Mouse (Mus musculus): ENCODE results near the gene Tmem234.

Gene Tmem234

DNA sequence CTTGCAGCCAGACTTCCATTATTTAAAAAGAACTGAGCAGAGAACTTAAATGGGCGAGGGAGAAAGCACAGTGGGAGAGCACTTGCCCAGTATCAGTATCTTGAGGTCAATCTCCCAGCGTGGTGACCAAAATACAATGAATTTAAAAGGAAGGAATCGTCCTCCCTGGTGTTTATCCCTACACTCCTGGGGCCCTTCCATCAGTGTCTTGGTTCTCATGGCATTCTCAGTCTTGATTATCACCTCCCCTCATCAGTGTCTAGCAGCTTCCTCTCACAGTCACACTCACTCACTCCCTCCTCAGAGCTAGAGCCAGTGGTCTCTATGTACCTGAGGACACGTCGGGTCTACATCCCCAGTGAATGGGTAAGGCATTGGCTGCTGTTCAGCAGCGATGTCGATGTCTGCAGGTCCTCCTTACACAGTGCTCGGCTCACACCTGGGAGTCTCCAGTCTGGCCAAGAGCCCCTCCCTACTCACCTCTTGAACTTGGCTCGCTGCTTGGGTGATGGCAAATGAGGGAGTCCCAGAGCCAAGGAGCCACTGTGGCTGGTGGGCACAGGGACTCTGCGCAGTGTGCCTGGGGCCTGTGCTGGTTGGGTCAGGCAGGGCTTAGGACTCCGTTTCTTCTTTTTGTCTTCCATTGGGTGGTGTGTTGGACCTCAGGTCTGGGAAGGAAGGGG is 21.8 kb downstream of the Tmem234 start:
- no peak for DNase-seq (ENCODE audit: low read depth, low spot score)

DNA sequence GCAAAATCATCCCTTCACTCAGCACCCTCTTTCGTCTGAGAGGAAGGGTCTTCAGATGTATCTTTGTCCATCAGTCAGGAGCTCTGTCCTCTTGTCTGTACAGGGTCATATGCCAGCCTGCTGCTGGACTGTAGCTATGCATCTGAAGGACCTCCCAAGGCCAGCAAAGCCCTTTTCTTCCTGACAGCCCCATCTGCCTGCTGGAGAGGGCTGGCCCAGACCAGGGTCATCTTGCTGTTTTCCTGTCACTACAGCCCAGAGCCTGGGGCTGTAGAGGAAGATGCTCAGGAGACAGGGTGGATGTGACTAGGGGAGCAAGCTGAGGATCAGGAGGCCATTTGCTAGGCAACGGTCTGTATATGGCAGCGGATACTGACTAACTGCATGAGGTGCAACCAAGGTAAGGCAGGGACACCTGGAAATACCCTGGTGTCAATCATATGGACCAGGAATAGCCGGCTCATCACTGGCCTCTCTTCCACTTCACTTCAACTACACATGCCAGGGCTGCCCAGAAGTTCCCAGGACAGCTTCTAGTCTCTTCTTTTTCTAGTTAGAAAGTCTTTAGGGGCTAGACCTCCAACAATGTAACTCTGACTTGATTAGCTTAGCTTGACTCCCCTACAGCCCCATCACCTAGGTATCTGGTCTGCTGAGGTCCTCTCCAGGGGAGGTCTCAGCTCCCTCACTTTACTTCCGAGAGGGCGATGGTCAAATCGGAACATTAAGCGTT is 22.5 kb downstream of the Tmem234 start:
- DNase-seq (ENCODE audit: low read depth, low spot score), result no peak

DNA sequence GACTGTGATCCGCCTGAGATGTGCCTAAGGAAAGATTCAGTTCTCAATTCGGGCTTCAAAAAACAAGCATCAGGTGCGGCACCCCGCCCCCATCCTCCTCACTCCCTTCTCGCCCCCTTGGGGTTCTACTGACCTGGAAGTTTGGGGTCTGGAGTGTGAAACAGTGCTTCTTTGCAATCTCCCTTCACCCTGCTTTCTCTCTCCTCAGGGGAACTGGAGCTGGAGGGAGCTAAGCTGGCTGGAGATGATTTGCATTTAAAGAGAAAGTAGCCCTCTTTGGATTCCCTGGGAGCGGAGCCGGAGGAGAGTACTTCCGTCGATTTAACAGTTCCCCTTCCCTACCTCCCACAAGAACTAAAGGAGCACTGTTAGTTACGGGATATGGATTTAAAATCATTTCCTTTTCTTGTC is 23.2 kb downstream of the Tmem234 start, which contains the start of gene Ccdc28b:
Gene Ccdc28b (minus strand): TSS at position 267 of the 411 bp plus-strand sequence.
- DNase-seq (ENCODE audit: low read depth, low spot score), result peak; percentile 50

DNA sequence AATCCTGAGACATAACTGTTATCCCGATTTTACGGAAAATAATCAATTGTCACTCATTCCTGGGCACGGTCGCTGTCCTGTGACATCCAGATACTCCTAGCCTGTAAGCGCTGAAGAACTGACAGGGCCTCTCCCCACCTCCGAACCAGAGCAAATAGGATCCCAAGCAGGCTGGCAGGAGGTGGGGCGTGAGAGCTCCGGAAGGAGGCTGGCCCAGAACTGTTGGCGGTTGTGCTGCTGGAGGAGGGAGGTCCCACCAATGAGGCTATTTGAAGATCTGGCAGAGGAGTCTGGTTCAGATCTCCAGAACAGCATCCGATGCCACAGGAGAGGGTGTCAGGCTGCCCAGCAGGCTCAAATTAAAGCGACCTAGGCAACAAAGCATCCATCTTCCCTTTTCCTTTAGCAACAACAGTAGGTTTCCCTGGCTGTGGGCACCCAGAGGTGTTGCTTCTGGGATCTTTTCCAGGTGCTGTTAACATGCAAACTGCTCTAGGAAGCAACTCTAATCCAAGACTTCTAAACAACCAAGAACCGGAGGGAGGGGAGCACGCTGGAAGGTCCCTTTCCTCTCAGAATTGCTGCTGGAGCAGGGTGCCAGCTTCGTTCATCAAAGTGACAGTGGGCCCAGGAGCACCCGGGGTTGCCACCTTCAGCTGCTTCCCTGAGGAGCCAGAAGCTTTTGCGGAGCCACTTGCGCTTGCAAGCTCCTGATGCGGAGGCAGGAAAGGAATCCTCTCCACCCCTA is 24.0 kb downstream of the Tmem234 start:
- peak; percentile 64 for DNase-seq (ENCODE audit: low read depth, low spot score)

DNA sequence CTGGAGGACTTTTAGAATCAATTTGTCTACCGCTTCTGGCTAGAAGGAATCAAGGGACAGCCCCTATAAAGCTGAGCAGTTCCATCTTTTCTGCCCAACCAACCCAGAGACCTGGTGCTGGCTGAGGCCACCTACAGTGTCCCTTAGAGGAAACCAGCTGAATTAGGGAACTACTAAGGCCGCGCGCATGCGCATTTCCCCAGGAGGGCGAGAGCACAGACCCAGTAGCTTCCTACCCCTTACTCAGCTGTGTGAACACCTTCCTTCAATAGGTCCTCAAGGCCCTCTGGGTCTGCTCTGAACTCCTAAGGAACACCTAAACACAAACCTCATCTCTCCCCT is 24.5 kb downstream of the Tmem234 start:
- DNase-seq (ENCODE audit: low read depth, low spot score), result no peak

DNA sequence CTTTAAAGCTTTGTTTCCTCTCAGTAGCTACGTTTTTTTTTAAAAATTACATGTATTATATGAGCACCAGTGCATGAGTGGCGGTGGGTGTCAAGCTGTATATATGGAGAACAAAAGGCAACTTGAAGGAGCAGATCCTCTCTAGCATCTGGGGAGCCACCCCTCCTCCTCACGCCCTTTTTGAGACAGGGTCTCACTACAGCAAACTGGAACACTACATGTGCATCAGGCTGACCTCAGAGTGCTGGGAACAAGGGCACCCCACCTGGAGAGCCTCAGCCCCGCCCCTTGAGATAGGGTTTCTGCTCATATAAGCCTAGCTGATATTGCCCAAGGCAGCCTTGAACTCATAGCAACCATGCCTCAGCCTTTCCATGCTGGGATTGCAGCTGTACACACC is 25.0 kb downstream of the Tmem234 start:
- no peak for DNase-seq (ENCODE audit: low read depth, low spot score)

DNA sequence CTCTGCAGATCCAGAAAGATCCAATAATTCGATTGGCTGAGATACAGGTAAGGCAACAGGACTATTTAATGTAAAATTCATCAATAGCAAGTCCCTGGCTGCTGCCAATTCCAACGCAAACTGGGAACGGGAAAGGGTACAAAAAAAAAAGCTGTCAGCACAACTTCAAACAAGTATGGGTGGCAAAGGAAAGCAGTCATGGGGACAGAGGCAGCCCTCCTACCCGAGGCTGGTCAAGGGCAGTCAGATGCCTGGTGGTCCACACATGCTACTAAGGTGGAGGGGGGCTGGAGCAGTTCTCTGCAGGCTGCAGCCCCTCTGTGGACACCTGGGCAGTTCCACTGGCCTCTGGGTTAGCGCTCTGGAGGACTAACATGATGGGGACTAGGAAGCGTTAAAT is 25.6 kb downstream of the Tmem234 start:
- DNase-seq (ENCODE audit: low read depth, low spot score), result no peak

DNA sequence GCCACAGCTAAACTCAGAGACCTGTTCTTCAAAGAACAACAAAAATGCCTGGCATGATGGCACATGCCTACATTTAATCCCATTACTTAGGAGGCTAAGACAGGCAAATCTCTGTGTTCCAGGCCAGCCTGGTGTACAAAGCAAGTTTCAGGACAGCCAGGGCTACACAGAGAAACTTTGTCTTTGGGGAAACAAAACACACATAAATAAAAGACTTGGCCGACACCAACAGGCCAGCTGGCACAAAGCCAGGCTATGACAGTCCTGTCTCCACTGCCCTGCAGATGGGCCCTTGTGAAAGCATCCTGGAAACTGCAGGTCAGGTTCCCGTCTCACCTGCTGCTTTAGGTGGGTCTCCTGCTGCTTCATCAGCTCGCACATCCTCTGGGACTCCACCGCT is 30.5 kb downstream of the Tmem234 start:
- DNase-seq (ENCODE audit: low read depth, low spot score), result no peak

DNA sequence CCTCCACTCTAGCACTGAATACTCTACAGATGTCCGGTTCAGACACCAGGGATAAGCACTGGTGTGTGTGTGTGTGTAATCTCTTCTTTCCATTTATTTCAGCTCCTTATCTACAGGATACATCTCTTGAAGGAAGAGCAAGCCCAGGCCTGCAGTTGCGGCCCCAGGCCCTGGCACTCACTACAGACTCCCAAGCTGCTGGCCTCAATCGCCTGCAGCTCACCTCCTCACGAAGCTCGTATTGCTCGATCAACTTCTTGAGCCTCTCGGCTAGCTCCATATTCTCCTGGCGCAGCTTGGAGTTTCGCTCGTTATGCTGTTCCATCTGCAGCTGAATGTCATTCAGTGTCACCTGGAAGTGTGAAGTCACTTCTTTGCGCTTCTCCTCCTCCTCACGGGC is 31.4 kb downstream of the Tmem234 start:
- no peak for DNase-seq (ENCODE audit: low read depth, low spot score)

DNA sequence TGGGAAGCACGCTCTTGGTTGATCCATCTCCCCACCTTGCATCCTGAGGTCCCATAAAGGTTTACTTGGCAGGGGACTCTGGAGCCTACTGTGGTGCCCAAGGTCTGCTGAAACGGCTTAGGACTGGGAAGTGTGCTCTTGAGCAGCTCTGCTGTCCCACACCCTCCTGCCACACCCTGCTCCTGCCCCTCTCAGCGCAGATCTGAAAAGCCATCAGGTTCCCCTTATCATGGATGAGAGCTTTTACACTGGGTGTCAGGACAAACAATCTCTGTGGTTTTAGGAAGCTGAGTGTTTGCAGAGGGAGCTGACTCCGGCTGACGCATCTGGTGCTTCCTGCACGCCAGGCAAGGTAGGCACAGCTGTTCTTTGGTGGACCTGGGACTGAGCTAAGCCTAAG is 33.4 kb downstream of the Tmem234 start:
- no peak for DNase-seq (ENCODE audit: low read depth, low spot score)

DNA sequence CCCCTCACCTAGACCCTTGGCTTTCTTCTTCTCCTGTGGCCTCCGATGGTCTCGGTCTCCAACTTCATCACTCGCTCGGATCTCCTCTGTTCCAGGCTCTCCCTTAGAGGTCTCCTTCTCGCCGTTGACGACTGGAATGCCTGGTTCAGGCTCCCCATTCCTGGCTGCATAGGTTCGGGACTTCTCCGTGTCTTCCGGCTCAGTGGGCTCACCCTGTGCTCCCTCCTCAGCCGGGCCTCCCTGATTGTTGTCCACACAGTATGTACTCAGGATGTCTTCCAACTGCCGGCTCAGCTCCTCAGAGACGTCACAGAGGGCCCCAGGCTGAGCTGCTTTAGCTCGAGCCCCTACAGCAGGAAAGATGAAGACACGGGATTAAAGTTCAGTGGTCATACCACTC is 38.8 kb downstream of the Tmem234 start:
- no peak for DNase-seq (ENCODE audit: low read depth, low spot score)

DNA sequence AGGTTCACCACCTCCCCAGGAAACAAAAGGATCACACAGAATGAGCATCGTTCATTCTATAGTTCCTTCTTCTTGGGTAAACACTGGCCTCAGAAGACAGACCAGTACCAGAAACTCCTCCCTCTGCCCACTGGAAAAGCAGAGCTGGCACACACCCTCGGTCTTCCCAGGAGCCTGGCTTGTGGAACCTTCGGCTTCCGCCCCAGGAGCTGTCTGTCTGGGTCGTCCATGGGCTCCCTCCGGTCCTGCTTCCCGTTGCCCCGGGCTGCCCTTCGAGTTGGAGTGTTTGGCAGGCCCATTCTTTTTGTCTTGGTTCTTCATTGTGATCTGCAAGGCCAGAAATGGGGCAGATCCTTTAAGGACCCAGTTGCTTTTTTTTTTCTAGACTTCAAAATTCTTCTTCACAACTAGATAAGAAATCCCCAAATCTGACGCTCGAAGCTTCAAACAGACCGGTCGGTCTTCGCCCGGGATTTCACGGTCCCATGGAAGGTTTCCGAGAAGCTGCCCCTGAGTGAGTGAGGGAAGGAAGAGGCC is 39.7 kb downstream of the Tmem234 start:
- DNase-seq (ENCODE audit: low read depth, low spot score), result no peak

DNA sequence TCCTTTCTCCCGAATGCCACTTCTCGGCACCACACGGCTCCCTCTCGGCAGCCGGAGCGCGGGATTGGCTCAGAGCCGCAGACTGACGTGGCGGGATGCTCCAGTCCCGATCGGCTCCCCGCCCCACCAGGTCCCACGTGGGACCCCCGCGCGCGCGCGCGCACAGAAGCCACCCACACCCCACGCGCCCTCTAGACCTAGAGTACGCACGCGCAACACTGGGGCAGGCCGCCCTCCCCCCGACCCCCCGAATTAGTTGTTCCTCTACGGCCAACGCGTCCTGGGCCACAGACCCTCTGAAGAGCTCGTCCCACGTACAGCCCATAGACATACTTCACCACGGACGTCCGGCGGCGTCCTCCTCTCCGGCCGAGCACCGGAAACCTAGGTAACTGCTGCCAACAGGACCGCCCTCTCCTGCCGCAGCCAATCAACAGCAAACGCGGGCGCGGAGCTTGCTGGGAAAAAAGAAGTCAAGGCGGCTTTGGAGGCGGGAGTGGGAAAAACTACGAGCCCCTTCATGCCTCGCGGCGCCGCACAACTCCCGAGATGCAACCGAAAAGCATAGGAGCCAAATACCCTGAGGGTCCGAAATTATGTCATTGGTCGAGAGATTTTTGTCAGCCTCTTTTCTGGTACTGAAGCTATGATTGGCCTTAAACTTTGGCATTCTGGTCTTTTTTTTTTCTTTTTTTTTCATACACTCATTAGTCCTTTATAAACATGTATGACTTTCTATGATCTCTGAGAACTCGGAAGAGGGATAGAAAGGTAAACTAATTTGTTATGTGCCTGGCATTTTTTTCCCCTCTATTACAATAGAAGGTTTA is 40.4 kb downstream of the Tmem234 start, which contains the start of gene Txlna:
Gene Txlna (minus strand): TSS at position 428 of the 830 bp plus-strand sequence.
- peak; percentile 90 for DNase-seq (ENCODE audit: low read depth, low spot score)

DNA sequence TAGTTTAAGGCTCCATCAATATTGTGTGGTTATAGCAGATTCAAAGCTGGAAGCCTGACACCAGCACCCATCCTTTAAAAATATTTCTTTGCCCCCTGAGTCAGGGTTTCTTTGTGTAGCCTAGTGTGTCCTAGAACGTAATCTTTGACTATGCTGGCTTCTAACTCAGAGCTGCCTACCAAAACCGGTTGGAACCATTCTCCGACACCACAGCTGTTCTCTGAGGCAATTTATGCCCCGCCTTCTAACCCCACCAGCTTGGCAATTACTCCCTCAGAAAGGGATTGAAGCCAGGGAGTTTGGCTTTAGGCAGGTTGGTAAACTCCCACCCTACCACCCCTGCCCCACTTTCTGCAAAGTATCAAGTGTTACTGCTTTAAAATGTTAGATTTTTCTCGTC is 41.3 kb downstream of the Tmem234 start:
- no peak for DNase-seq (ENCODE audit: low read depth, low spot score)

DNA sequence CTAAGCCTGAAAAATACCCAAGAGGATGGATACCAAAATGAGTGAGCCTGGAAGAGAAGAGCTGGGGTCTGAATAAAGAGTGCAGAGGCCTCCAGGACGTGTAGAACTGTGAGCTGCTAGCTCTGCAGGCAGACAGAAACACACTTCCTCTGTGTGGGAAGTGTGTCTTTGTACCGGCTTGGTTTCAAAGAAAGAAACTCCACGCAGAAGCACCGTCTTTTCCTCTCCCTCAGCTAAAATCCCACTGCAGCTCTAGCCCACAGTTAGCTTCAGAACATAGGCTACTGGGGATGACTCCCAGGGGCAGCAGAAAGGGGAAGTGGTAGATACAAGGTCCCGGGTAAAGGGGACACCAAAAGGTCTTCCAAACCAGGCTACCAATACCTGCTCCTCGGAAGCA is 44.7 kb downstream of the Tmem234 start:
- DNase-seq (ENCODE audit: low read depth, low spot score), result no peak

DNA sequence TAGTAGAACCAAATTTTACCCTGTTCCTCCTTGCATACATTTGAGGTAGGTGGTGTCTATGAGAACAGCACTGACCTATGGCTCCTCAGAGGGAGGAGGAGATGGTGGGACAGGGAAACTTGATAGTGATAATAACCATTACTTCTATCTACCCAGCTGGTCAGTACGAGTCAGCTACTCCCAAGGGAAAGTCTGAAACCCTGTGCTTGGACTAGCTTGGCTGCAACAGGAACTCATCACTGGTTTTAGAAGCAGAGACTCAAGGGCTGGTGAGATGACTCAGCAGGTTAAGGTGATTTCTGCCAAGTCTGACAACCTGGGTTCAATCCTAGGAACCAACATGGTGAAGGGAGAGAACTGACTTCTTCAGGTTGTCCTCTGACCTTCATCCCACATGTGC is 48.2 kb downstream of the Tmem234 start:
- no peak for DNase-seq (ENCODE audit: low read depth, low spot score)

DNA sequence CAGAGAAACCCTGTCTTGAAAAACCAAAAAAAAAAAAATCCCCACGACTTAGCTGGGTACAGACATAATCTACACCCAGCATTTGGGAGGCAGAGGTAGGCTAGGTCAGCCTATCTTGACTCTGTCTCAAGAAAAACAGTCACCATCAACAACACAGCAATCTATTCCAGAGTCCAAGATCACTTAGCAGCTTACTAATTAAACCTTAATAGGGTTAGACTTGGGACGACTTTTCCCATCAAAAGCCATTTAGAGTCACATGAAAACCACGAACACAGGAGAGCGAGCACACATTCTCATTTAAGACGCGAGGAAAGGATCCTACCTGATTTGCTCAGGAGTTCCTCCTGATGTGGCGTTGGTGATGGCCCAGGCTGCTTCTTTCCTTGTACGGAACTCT is 49.9 kb downstream of the Tmem234 start:
- no peak for DNase-seq (ENCODE audit: low read depth, low spot score)

DNA sequence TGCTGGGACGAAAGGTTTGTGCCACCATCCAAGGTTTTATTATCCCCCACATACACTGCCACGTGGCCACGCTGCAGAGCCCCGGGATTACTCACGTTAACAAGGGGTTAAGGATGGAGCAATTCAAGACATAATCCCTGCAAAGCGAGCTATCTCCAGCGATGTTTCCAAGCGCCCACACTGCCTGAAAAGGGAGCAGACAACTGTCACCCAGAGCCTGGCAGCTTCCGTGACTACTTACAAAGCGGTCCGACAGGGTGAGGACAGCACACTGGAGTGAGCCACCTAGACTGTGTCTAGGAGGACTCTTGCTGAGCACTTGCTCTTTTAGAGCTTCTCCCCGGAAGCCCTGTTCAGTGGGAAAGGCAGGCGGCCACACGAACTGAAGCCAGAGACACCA is 54.3 kb downstream of the Tmem234 start:
- DNase-seq (ENCODE audit: low read depth, low spot score), result no peak

DNA sequence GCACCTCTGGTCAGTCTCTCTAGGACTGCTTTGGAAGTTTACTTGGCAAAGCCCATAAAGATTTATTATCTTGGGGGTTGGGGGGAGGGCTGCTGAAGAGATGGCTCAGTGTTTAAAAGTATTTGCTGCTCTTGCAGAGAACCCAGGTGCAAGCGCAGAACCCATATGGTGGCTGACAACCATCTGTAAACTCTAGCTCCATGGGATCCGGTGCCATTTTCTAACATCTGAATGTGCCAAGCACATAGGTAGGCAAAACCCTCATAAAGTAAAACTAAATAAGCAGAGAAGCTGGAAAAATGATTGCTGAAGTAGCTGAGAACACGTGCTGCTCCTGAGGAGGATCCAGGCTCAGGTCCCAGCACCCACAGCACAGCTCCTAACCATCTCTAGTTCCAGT is 61.1 kb downstream of the Tmem234 start:
- DNase-seq (ENCODE audit: low read depth, low spot score), result no peak

DNA sequence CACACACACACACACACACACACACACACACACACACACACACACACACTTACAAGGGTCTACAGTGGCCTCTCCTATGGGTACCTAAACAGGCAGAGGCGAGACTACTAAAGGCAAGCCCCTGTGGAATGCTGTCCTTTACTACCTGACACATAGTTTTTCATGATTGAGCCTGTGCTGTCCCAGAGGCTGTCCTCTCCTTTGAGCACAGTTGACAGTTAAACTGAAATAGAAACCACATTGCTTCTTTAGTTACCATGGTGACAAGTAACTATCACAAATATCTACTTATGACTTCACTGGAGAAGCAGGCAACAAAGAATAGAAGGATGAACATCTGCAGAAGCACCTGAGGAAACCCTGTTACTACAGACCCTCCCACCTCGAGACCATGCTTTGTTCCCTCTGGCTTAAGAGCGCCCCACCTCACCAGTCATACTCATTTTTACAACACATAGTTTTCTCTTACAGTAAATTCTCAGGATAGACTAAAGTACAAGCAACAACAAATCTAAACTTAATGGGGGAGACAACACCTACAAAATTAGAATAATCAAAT is 61.9 kb downstream of the Tmem234 start:
- no peak for DNase-seq (ENCODE audit: low read depth, low spot score)

DNA sequence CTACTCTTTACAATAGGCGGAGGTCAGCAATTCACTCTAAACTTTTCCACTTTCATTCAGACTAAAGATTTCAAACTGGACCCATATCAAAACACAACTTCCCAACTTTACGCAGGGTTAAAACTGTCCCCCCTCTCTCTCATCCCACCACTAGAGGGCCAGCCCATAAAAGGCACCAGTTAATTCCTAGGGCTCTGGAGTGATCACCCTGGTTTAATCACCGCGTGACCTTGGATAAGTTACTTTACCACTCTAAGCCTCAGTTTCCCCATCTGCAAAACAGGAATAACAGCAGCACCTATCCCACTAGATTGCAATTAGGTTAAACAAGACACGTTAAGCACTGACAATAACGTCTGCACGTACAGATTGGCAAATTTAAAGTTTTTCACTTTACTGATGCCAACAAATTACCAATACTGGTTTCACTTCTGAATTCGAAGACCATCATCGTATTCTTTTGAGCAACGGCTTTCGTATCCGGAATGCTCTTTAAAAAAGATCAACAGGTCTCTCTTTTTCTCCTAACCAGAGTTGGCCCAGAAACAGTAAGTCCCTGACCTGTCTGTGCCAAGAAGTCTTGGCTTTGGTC is 71.1 kb downstream of the Tmem234 start:
- DNase-seq (ENCODE audit: low read depth, low spot score), result no peak
